ENCODE assay signal across 8 mouse cellular contexts in genomic region chr12:21543153-21543894, GRCm38 (mm10).
DNase-seq lines count a peak whose midpoint lies in the region; ATAC-seq and TF ChIP-seq lines count a peak whose summit lies in the region.
"Not testable (repeated sequence)": the region's sequence is repeated elsewhere in the genome, so short reads cannot be mapped to it uniquely, and the experiment has no call there.

No protein-coding gene starts in this region.

- 4% methylated on average over 34 of the region's 34 CpGs for WGBS in bone marrow, adult 2 months
- WGBS in embryonic facial prominence, embryonic 14.5 days: 2% methylated on average over 30 of the region's 34 CpGs
- 2% methylated on average over 34 of the region's 34 CpGs for WGBS in limb, embryonic 14.5 days
- 5% methylated on average over 34 of the region's 34 CpGs for WGBS in midbrain, embryonic 15.5 days

- H3K27me3 ChIP-seq in embryonic facial prominence, embryonic 14.5 days (replicated peaks; ENCODE audit: control insufficient read depth, insufficient read depth, low read length); limb, embryonic 14.5 days (ENCODE audit: control insufficient read depth, insufficient read depth, low read length); midbrain, embryonic 15.5 days (replicated peaks): not testable (repeated sequence)

- DNase-seq in A20 (ENCODE audit: low read depth, low spot score): peak; percentile 94
- peak; percentile 24 for DNase-seq in embryonic facial prominence, embryonic 14.5 days (ENCODE audit: low spot score)
- peak; percentile 69 to 78 for DNase-seq in heart, adult 9 months (ENCODE audit: low spot score in 2 of 2)
- peak; percentile 73 for DNase-seq in kidney, adult 9 months
- DNase-seq in limb, embryonic 14.5 days (ENCODE audit: low spot score): not testable (repeated sequence)
- DNase-seq in spleen, adult 18-20 months: peak; percentile 58 to 71

- TF ChIP-seq CTCF in bone marrow, adult 2 months (IDR thresholded peaks at IDR 0.05; ENCODE audit: control insufficient read depth, insufficient read depth, low read length): not testable (repeated sequence)

- peak overlapping the region; percentile 61 for H3K4me2 ChIP-seq in embryonic facial prominence, embryonic 14.5 days (ENCODE audit: low read depth, low read length)
- peak overlapping the region; percentile 60 for H3K4me2 ChIP-seq in limb, embryonic 14.5 days (replicated peaks; ENCODE audit: low read depth, low read length, severe bottlenecking)
- H3K4me2 ChIP-seq in midbrain, embryonic 15.5 days: peak overlapping the region; percentile 73

- H3K9ac ChIP-seq in embryonic facial prominence, embryonic 14.5 days (ENCODE audit: low read depth, low read length): peak overlapping the region; percentile 65
- H3K9ac ChIP-seq in limb, embryonic 14.5 days (ENCODE audit: low read depth, low read length, severe bottlenecking): peak overlapping the region; percentile 59
- H3K9ac ChIP-seq in midbrain, embryonic 15.5 days: peak overlapping the region; percentile 45

- H3K36me3 ChIP-seq in embryonic facial prominence, embryonic 14.5 days (ENCODE audit: control insufficient read depth, insufficient read depth, low read length); limb, embryonic 14.5 days (ENCODE audit: control insufficient read depth, insufficient read depth, low read length); midbrain, embryonic 15.5 days (replicated peaks): not testable (repeated sequence)

- TF ChIP-seq POLR2A in bone marrow, adult 2 months (IDR thresholded peaks at IDR 0.05; ENCODE audit: borderline replicate concordance, control insufficient read depth, low read depth, low read length); limb, embryonic 14.5 days (IDR thresholded peaks at IDR 0.05; ENCODE audit: borderline replicate concordance, extremely low read depth, insufficient read depth, insufficient read length): not testable (repeated sequence)

- ATAC-seq in embryonic facial prominence, embryonic 14.5 days (ENCODE audit: low read depth): peak; percentile 84
- ATAC-seq in limb, embryonic 14.5 days (ENCODE audit: low FRiP score, low read depth): peak; percentile 76
- peak; percentile 92 for ATAC-seq in midbrain, embryonic 15.5 days (replicated peaks)

- not testable (repeated sequence) for H3K27ac ChIP-seq in bone marrow, adult 2 months (ENCODE audit: control insufficient read depth, insufficient read depth, low read depth, low read length, poor library complexity); embryonic facial prominence, embryonic 14.5 days (replicated peaks; ENCODE audit: low read depth, low read length); limb, embryonic 14.5 days (replicated peaks; ENCODE audit: low read depth, low read length); midbrain, embryonic 15.5 days

- not testable (repeated sequence) for H3K4me1 ChIP-seq in bone marrow, adult 2 months (ENCODE audit: control insufficient read depth, insufficient read depth, low read length); embryonic facial prominence, embryonic 14.5 days (ENCODE audit: control insufficient read depth, insufficient read depth, low read length); limb, embryonic 14.5 days (ENCODE audit: control insufficient read depth, insufficient read depth, low read length); midbrain, embryonic 15.5 days

- not testable (repeated sequence) for H3K9me3 ChIP-seq in embryonic facial prominence, embryonic 14.5 days (ENCODE audit: control insufficient read depth, low read length); limb, embryonic 14.5 days (ENCODE audit: control insufficient read depth, low read length); midbrain, embryonic 15.5 days

- H3K4me3 ChIP-seq in bone marrow, adult 2 months (replicated peaks; ENCODE audit: control insufficient read depth, low read depth, low read length): peak overlapping the region; percentile 70
- H3K4me3 ChIP-seq in embryonic facial prominence, embryonic 14.5 days (ENCODE audit: low read depth, low read length): peak overlapping the region; percentile 52
- peak overlapping the region; percentile 51 for H3K4me3 ChIP-seq in limb, embryonic 14.5 days (replicated peaks; ENCODE audit: low read length)
- H3K4me3 ChIP-seq in midbrain, embryonic 15.5 days: peak overlapping the region; percentile 46
